Mouse (Mus musculus): ENCODE measurements around the gene 1700067P10Rik.

The 1700067P10Rik gene

DNA sequence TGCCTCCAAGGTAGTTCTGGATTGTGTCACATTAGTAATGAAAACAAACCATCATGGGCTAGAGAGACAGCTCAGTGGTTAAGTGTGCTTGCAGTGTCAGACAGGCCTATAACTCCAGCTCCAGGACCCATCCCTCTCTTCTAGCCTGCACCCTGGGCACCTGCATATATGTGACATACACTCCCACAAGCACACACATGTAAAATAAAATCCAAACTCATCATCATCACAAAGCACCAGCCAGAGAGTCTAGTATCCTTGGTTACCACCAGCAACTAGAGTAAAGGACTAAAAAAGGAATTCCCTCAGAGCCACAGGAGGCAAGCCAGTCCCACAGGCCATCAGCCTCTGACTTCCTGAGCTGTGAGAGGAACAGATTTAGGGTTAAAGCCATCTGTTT lies at the start of gene 1700067P10Rik:
TSS of gene 1700067P10Rik (plus strand) at position 301 of the 400 bp plus-strand sequence.
- TF ChIP-seq GATA4 (IDR thresholded peaks at IDR 0.05; ENCODE audit: insufficient replicate concordance, low read length), result no peak

DNA sequence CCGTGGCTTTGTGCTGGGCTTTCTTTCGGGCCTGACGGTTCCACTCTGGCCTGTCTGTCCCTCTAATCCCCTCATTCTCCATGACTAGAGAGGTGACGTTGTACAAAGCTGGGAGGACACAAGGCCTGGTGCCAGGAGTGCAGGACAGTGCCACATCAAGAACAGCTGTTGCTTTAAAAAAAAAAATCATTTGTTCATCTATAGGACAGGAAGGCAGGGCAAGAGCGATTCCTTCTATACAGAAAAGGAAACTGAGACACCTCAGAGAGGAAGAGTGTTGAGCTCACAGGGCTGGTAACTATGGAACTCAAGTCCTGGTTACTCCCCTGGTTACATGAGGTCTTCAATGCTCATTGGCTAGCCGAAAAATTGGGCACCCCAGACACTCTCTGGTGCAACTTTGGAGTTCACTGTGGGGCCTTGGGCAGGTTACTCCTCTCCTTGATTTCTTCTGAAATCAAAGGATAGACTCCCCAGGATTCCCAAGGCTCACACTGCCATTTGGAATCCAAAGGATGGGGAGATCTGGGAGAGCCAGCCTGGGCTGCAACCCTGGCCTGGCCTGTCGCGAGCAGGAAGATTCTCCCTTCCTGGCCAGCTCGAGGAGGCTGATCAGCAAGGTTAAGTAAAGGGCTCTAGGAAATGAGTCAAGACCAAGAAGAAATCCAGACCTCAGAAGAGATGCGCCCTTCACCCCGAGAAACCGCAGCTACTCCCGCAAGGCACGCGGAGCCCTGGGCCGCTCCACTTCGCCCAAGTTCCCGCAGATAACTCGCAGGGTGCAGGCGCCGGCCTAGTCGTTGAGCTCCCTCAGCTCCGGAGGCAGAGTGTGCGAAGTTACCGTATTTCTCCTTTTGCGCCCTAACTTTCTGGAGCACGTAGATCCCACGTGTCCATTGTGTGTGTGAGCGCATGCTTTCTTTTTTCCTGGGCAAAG lies 47.5 kb upstream of the 1700067P10Rik start:
- TF ChIP-seq GATA4 (IDR thresholded peaks at IDR 0.05; ENCODE audit: insufficient replicate concordance, low read length), result no peak

DNA sequence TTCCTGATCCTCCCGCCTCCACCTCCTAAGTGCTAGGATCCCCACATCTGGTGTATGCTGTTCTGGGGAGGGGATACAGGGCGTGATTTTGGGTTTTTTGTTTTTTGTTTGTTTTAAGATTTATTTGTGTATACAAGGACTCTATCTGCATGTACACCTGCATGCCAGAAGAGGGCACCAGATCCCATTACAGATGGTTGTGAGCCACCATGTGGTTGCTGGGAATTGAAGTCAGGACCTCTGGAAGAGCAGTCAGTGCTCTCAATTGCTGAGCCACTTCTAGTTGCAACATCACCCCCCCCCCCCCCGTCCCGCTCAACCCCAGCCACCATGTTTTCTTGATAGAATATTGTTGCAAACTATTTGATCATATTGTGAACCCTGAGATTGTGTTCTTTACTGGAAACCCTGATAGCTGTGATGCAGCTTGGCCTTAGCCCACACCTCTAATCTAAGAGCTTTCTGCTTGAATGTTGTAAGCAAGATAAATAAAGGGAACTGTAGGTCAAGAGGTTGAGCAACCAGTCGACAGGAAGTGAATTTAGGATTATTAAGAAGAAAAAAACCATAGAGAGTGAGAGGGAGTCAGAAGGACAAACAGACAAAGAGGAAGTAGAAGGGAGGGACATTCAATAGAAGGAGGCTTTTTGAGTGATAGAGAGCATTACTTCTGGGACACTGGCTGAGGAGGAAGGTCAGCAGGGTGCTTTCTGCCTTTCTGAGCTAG lies 45.8 kb upstream of the 1700067P10Rik start:
- peak; percentile 37; the same call in 1 of the 2 replicates for TF ChIP-seq GATA4 (IDR thresholded peaks at IDR 0.05; ENCODE audit: insufficient replicate concordance, low read length)

DNA sequence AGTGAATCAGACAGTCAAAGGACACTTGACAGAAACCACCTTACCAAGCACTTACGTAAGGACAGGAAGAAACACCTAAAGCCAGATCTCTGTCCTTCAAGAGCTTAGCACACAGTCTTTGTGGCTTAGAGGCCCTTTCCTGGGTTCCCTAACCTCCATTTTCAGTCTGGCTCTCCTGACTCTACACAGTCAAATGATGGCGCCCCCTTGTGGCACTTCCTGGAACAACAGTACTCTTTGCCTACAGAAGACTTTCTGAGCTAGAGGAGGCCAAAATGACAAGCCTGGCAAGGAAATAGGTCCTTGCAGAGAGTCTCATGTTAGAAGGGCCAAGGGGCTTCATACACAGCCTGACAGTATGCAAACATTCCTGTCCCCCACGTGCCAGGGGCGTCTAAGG lies 43.5 kb upstream of the 1700067P10Rik start:
- no peak for TF ChIP-seq GATA4 (IDR thresholded peaks at IDR 0.05; ENCODE audit: insufficient replicate concordance, low read length)

DNA sequence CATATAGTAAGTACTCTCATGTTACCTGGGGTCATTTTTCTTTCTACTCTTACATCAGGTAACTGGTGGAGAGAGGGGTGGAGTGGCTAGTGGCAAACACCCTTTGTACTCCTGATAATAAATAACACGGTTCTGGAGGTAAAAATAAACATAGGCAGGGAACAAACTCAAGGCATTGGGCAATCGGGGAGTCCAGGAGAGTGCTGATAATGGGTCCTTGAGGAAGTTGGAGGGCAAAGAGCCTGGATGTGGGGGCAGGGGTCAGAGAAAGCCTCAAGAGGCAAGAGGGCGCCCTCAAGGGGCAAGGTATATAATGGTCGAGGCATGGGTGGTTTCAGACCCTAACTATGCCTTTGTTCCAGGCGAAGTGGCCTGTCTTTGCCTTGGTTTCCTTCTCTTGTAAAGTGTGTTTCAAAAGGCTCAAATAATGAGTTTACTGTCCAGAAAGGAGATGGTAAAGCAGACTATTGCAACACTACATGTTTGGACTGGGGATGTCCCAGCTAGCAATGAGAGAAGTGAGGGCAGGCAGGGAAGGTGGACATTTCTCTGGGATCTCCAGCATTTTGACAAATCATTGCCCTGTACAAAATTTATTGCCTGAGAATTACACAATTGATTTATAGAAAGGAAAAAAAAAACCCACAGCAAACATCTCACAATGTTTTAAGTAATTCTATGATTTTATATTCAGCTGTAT lies 37.3 kb upstream of the 1700067P10Rik start:
- no peak for TF ChIP-seq GATA4 (IDR thresholded peaks at IDR 0.05; ENCODE audit: insufficient replicate concordance, low read length)

DNA sequence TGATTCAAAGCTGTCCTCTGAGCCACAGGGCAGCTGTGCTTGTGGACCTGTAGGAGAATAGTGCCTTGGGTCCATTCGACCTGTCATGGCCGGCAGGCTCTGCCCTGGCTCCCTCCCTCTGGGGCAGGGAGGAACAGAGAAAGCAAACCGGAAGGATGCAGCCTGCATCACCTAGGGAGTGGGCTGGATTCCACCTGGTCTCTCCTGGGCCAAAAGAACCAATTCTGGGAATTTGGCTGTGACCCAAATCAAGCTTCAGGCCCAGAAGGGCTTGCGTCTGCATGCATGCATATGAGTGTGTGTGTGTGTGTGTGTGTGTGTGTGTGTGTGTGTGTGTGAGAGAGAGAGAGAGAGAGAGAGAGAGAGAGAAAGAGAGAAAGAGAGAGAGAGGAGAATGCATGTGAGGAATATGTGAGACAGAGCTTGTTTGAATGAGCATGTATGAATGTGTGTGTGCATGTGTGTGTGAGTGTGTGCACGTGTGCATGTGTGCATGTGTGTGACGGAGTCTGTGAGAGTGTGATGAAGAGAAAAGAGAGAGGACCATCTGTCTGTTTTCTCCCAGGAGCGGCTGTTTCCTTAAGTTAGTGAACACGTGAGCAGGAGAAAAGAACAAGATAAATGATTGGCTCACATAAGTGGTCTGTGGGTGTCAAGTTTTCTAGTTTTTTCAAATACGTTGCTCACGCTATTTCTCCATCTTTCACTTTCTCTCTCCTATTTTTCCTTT lies 36.6 kb upstream of the 1700067P10Rik start:
- TF ChIP-seq GATA4 (IDR thresholded peaks at IDR 0.05; ENCODE audit: insufficient replicate concordance, low read length), result no peak

DNA sequence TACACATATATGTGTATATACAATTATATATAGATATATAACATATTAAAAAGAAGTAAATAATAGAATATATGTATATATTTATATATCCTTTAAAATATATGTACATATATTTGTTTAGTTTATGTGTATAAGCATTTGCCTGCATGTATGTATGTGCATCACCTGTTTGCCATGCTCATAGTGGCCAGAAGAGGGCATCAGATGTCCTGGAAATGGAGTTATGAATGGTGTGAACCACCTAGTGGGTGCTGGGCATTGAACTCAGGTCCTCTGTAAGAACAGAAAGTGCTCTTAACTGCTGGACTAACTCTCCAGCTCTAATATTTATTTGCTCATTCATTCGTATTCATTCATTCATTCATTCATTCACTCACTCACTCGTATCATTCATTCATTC lies 35.5 kb upstream of the 1700067P10Rik start:
- no peak for TF ChIP-seq GATA4 (IDR thresholded peaks at IDR 0.05; ENCODE audit: insufficient replicate concordance, low read length)

DNA sequence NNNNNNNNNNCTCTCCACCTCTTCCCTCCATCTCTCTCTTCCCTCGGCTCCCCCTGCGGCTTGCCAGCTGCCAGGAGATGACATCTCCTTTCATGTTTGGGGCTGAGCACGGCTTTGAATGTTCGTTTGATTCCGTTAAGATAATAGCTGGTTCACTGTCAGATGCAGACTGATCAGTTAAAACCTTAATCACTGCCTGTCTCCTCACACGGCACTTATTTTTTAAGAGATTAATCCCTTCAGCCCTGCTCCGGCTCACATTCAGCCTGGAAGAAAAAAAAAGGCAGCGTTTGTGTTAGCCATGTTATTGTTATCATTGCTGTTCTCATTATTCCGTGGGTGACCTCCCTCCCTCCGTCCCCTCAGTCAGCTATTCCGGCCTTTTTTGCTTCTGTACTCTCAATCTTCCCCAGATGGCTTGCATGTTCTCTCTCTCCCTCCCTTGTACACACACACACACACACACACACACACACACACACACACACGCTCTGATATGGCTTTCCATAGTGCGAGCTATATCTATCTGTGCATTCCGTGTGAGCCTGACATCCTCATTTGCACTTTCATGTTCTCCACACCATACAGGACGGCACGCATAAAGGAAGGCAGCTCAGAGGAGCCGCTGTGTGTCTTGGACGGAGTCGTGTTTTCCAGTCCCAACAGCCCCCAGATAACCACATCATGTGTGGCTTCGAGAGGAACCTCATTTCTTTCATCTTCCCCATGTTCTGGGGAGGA lies 33.9 kb upstream of the 1700067P10Rik start:
- no peak for TF ChIP-seq GATA4 (IDR thresholded peaks at IDR 0.05; ENCODE audit: insufficient replicate concordance, low read length)

DNA sequence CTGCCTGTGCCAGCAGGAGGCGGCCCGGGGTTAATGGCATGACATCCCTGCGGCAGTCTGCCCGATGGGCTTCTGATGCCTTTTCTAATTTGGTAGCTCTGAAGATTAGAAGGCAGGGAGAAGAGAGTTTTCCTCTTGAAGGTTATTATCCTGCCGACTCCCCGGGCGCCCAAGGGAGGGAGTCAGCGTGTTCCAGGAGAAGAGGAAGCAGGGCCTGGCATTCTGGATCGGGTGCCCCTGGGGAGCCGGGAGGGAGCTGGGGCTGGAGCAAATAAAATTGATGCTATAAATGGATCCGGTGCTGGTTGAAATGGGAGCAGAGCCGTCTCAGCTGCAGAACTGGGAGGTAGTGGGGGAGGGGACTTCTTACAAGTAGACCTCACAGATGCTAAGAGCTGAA lies 31.7 kb upstream of the 1700067P10Rik start:
- no peak for TF ChIP-seq GATA4 (IDR thresholded peaks at IDR 0.05; ENCODE audit: insufficient replicate concordance, low read length)

DNA sequence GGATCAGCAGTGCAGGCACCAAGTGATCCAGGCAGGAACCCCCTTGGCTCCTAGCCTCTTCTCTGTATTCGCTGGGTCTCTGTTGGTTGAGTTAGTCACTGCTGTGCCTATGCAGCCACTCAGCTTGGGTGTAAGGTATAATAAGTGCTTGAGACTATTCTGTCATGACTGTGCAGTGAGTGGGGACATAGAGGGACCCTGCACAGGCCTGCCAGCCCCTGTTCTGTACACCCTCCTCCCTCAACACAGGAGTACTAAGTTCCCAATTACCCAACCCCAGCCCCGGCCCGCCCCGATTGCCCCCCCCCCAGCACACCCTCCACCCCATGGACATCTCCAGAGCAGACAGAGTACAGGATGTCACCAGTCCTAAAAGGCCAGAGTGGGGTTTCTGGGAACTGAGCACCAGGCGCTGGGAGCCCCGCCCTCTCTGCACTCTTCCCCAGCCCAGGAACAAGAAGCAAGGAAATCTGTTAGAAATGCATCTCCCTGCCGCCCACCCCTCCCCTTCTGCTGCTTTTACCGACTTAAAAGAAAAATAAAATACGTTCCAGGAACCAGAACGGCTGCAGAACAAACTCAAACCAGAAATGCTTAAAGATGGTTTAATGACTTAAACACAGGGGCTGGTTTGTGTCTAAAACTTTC lies 24.8 kb upstream of the 1700067P10Rik start:
- no peak for TF ChIP-seq GATA4 (IDR thresholded peaks at IDR 0.05; ENCODE audit: insufficient replicate concordance, low read length)

DNA sequence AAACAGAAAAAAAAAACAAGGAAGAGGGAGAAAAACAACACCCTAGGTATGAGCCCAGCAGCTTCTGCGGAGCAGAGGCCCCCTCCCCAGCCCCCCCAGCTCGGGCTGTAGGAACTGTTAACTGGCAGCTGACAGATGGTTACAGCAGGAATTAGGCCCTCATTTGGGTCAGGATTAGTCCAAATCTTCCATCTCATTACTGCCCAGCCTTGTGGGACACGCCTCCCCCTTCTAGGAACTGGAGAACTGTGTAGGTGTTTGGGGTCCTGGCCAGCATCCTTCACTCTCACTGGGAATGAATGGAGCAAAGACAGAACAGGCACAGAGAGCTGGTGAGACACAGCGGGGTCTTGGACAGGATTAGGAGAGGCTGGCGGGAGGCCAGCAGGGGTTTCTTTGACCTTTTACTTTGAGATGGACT lies 24.0 kb upstream of the 1700067P10Rik start:
- TF ChIP-seq GATA4 (IDR thresholded peaks at IDR 0.05; ENCODE audit: insufficient replicate concordance, low read length), result no peak

DNA sequence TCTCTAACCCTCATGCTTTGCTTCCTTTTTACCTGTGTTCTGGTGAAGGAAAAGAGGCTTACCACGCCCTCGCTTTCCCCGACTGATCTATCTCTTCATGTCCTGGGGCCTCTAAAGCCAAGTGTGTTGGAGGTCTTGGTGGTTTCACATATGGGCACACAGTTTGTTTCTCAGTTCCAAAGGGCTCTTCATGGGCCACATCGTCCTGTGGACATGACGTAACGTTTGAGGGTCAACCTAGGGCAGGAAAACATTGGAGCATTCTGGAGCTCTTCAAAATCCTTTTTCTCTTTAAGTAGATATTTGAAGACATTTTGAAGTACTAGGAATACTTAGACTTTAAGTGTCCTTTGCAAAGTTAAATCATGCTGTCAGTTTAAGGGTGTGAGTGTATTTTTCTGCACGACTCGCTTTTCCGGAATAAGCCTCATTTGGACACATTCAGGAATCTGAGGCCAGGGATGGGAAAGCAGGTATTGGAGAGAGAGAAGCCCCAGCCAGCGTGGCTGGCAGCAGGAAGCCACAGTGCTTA lies 22.0 kb upstream of the 1700067P10Rik start:
- no peak for TF ChIP-seq GATA4 (IDR thresholded peaks at IDR 0.05; ENCODE audit: insufficient replicate concordance, low read length)

DNA sequence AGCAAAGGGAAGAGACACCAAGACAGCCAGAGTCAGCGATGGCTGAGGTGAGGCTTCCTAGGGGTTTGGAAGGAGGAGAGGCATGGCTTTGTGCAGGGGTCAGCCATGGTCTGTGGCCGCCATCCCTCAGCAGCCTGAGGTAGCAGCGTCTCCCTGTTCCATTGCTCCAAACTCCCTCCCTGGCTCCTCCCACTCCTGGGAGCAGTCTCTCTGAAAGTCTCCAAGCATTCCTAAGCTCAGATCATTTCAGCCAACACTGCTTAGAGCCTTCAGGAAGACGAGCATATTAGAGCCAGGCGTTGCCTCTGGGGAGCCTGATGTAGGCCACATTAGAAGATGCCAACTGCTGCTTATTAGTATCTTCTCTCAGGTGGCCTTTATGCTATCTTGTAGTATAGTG lies 21.4 kb upstream of the 1700067P10Rik start:
- TF ChIP-seq GATA4 (IDR thresholded peaks at IDR 0.05; ENCODE audit: insufficient replicate concordance, low read length), result no peak

All from liver, adult (tissue).